ENCODE assay signal across 8 mouse cellular contexts in the genomic region with DNA sequence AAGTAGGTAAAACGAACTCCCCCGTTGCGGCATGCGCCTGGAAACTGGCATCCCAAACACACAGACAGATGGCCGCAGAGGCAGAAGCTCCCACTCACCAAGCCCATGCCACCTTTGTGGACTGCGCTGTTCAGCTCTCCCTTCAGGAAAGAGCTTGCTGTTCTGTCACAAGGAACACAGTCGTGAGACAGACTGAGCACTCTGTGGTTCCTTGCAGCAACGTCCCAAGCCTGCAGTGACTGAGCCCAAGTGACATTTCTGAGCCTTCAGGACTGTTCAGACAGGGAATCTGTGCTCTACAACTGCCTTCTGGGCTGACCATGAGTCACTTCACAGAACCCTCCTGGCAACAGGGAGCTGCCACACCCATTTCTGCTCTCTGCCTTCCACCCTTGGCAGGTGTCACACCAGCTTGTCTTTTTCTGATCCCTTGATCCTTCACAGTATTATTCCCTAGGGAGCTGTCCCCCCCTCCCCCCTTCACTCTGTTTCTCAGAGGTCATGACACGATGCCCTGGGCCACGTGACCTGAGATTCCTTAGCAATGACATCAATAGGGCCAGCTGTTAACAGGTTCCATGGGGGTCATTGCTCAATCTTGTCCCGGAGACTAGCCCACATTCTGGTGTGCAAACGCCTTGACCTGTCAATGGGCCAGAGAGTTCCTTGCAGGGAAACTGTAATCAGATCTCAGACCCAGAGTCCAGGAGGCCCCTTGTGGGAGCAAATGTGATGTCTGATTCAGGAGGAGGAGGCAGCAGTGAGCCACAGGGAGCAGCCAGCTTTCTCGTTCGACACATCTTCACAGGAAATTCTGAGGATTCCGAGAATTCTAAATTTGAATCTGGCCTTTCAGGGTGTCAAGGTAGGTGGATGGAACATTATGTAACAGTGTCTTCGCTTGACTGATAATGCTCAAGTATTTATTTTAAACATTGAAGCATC. TPM values are rescaled to one million over a fixed set of nuclear protein-coding genes. Genes with fewer than 3 reads are reported as not detected.
DNase-seq lines count a peak whose midpoint lies in the region; ATAC-seq and TF ChIP-seq lines count a peak whose summit lies in the region.

No protein-coding gene starts in this region.

- H3K9ac ChIP-seq in heart, embryonic 12.5 days: no peak overlapping the region
- no peak overlapping the region for H3K9ac ChIP-seq in stomach, embryonic 15.5 days

- DNase-seq in left cerebral cortex, adult 18-20 months (ENCODE audit: low spot score in 2 of 2): peak; percentile 67 to 81
- no peak for DNase-seq in left cerebral cortex, postnatal 4 days
- DNase-seq in Patski (ENCODE audit: low read depth, low spot score): peak; percentile 88
- peak; percentile 76 to 78 for DNase-seq in cerebellum, postnatal 36 days
- DNase-seq in layer of hippocampus, postnatal 14 days (ENCODE audit: low spot score in 2 of 2): peak; percentile 58 to 59
- DNase-seq in thymus, adult 2 months: no peak

- CTCF ChIA-PET in Patski (lab: Charles Lee): interaction anchor here (0.6 to 1.9 kb wide), 8 partner anchors 15 to 129 kb away, joined by 3 to 13 read pairs (median 4); no protein-coding TSS in a partner anchor

- in situ Hi-C loops in Patski (cut with MboI; ENCODE audit: low pct_unique_long_range_greater_than_20kb): loop anchor here (5.0 to 25.0 kb wide), 2 partner anchors 42 to 887 kb away; a partner anchor contains a TSS

- H3K4me1 ChIP-seq in heart, embryonic 12.5 days (replicated peaks): peaks cover 30% of the 10 kb centered on the region
- peaks cover 9% of the 10 kb centered on the region; the same call in 1 of the 2 replicates for H3K4me1 ChIP-seq in stomach, embryonic 15.5 days
- no peaks in the 10 kb centered on the region for H3K4me1 ChIP-seq in thymus, adult 2 months (replicated peaks; ENCODE audit: control insufficient read depth, insufficient read depth, low read length)

- peak; percentile 80 for ATAC-seq in Patski
- ATAC-seq in heart, embryonic 12.5 days (ENCODE audit: insufficient number of reproducible peaks, low FRiP score): peak; percentile 38
- ATAC-seq in stomach, embryonic 15.5 days (ENCODE audit: insufficient read depth, low FRiP score, low read depth): peak; percentile 57; the same call in 1 of the 2 replicates

- H3K36me3 ChIP-seq in heart, embryonic 12.5 days: no peaks in the 10 kb centered on the region
- H3K36me3 ChIP-seq in stomach, embryonic 15.5 days: no peaks in the 10 kb centered on the region
- no peaks in the 10 kb centered on the region for H3K36me3 ChIP-seq in thymus, adult 2 months (ENCODE audit: control insufficient read depth, insufficient read depth, low read length)

- no peaks in the 10 kb centered on the region for H3K9me3 ChIP-seq in heart, embryonic 12.5 days (replicated peaks)
- no peaks in the 10 kb centered on the region for H3K9me3 ChIP-seq in stomach, embryonic 15.5 days

- intact Hi-C loops in left cerebral cortex, postnatal 4 days (cut with DNase I): no loop called here

- H3K27me3 ChIP-seq in Patski: no peaks in the 10 kb centered on the region
- H3K27me3 ChIP-seq in heart, embryonic 12.5 days (replicated peaks): no peaks in the 10 kb centered on the region
- no peaks in the 10 kb centered on the region for H3K27me3 ChIP-seq in stomach, embryonic 15.5 days (replicated peaks)
- H3K27me3 ChIP-seq in thymus, adult 2 months (ENCODE audit: control insufficient read depth, insufficient read depth, low read length): no peaks in the 10 kb centered on the region

- TF ChIP-seq POLR2A in thymus, adult 2 months (IDR thresholded peaks at IDR 0.05; ENCODE audit: control insufficient read depth, extremely low read depth, insufficient read depth, low read length, poor library complexity): no peak

- WGBS in heart, embryonic 12.5 days: 40% methylated on average over 16 of the region's 16 CpGs
- WGBS in stomach, embryonic 15.5 days: 41% methylated on average over 16 of the region's 16 CpGs
- 86% methylated on average over 16 of the region's 16 CpGs for WGBS in thymus, adult 2 months

- no peak overlapping the region for H3K4me3 ChIP-seq in heart, embryonic 12.5 days
- H3K4me3 ChIP-seq in stomach, embryonic 15.5 days (replicated peaks): no peak overlapping the region
- no peak overlapping the region for H3K4me3 ChIP-seq in thymus, adult 2 months (ENCODE audit: control insufficient read depth, insufficient read depth, low read length)

- POLR2A ChIA-PET in Patski (lab: Charles Lee): interaction anchor here (1.0 to 5.0 kb wide), 4 partner anchors 13 to 45 kb away, joined by 3 to 27 read pairs (median 3); a partner anchor contains a TSS

- peak overlapping the region; percentile 28 for H3K27ac ChIP-seq in heart, embryonic 12.5 days (ENCODE audit: poor library complexity, severe bottlenecking)
- no peak overlapping the region for H3K27ac ChIP-seq in stomach, embryonic 15.5 days
- no peak overlapping the region for H3K27ac ChIP-seq in thymus, adult 2 months (ENCODE audit: control insufficient read depth, insufficient read depth, low read length)

- TF ChIP-seq CTCF in Patski (IDR thresholded peaks at IDR 0.05): peak; percentile 76
- TF ChIP-seq CTCF in thymus, adult 2 months (IDR thresholded peaks at IDR 0.05; ENCODE audit: borderline replicate concordance, control insufficient read depth, extremely low read depth, insufficient read depth, low read length, poor library complexity): no peak

- peak overlapping the region; percentile 40 for H3K4me2 ChIP-seq in heart, embryonic 12.5 days
- H3K4me2 ChIP-seq in stomach, embryonic 15.5 days: no peak overlapping the region

RNA-seq across cellular contexts. Expression of a gene that starts 39.9 kb away (rescaled TPM):
- 10 to 100 TPM; 41.7 to 42.3 TPM for total RNA-seq in left cerebral cortex, adult 18-20 months (2021)
- total RNA-seq in left cerebral cortex, postnatal 4 days (2021): 10 to 100 TPM; 19.2 to 21.9 TPM
- polyA plus RNA-seq in Patski (2021): 35.3 TPM
- 62.7 and 63.4 TPM in 2 replicates for polyA plus RNA-seq in heart, embryonic 12.5 days (2016; fragmentation: Nextera tagmentation; extraction: Ambion mirVana)
- total RNA-seq in layer of hippocampus, postnatal 14 days (2021): 10 to 100 TPM; 22.6 to 27.3 TPM
- 38.6 and 39.3 TPM in 2 replicates for polyA plus RNA-seq in stomach, embryonic 15.5 days (2015; fragmentation: Nextera tagmentation; extraction: Ambion mirVana)
- 18.8 and 19.9 TPM in 2 replicates for polyA plus RNA-seq in thymus, adult 2 months (2012; rRNA removed)

RNA-seq across cellular contexts. Expression of a gene that starts 44.0 kb away (rescaled TPM):
- total RNA-seq in left cerebral cortex, adult 18-20 months (2021): 100 to 1,000 TPM; 148 to 161 TPM
- total RNA-seq in left cerebral cortex, postnatal 4 days (2021): 10 to 100 TPM; 53.2 to 57.3 TPM
- 72.1 TPM for polyA plus RNA-seq in Patski (2021)
- polyA plus RNA-seq in heart, embryonic 12.5 days (2016; fragmentation: Nextera tagmentation; extraction: Ambion mirVana): 29.7 and 32.0 TPM in 2 replicates
- 100 to 1,000 TPM in 1 of 2 experiments, 10 to 100 TPM in 1; 99.1 to 100 TPM for total RNA-seq in layer of hippocampus, postnatal 14 days (2021)
- polyA plus RNA-seq in stomach, embryonic 15.5 days (2015; fragmentation: Nextera tagmentation; extraction: Ambion mirVana): 20.5 and 21.7 TPM in 2 replicates
- polyA plus RNA-seq in thymus, adult 2 months (2012; rRNA removed): 4.9 and 5.4 TPM in 2 replicates

RNA-seq across cellular contexts. Expression of a gene that starts 50.0 kb away (rescaled TPM):
- total RNA-seq in left cerebral cortex, adult 18-20 months (2021): 1 to 10 TPM in 1 of 2 experiments, under 1 TPM in 1; 0.98 to 1.0 TPM
- under 1 TPM; 0.84 to 0.97 TPM for total RNA-seq in left cerebral cortex, postnatal 4 days (2021)
- 0.04 TPM for polyA plus RNA-seq in Patski (2021)
- polyA plus RNA-seq in heart, embryonic 12.5 days (2016; fragmentation: Nextera tagmentation; extraction: Ambion mirVana): 1.7 and 3.7 TPM in 2 replicates
- 1 to 10 TPM in 1 of 2 experiments, under 1 TPM in 1; 0.62 to 1.1 TPM for total RNA-seq in layer of hippocampus, postnatal 14 days (2021)
- 2.2 and 2.5 TPM in 2 replicates for polyA plus RNA-seq in stomach, embryonic 15.5 days (2015; fragmentation: Nextera tagmentation; extraction: Ambion mirVana)
- 1.2 and 10.6 TPM in 2 replicates for polyA plus RNA-seq in thymus, adult 2 months (2012; rRNA removed)

Comparison
In these comparisons a context has a peak if more than half of its experiments do, and no peak if none do; other contexts are left out.
1. DNase-seq: peak in left cerebral cortex, adult 18-20 months (2 of 2), Patski (single experiment), cerebellum, postnatal 36 days (2 of 2) and layer of hippocampus, postnatal 14 days (2 of 2); none in left cerebral cortex, postnatal 4 days (single experiment) and thymus, adult 2 months (single experiment).
2. Peak in every context shown above with its lines, with median percentiles within 50 percentile points of each other: ATAC-seq.